Mouse (Mus musculus): ENCODE measurements around the gene Gm28038. TPM values are rescaled to one million over a fixed set of nuclear protein-coding genes. Genes with fewer than 3 reads are reported as not detected.

The Gm28038 gene
- polyA plus RNA-seq, 1 experiment from 2014 or later: not detected

DNA sequence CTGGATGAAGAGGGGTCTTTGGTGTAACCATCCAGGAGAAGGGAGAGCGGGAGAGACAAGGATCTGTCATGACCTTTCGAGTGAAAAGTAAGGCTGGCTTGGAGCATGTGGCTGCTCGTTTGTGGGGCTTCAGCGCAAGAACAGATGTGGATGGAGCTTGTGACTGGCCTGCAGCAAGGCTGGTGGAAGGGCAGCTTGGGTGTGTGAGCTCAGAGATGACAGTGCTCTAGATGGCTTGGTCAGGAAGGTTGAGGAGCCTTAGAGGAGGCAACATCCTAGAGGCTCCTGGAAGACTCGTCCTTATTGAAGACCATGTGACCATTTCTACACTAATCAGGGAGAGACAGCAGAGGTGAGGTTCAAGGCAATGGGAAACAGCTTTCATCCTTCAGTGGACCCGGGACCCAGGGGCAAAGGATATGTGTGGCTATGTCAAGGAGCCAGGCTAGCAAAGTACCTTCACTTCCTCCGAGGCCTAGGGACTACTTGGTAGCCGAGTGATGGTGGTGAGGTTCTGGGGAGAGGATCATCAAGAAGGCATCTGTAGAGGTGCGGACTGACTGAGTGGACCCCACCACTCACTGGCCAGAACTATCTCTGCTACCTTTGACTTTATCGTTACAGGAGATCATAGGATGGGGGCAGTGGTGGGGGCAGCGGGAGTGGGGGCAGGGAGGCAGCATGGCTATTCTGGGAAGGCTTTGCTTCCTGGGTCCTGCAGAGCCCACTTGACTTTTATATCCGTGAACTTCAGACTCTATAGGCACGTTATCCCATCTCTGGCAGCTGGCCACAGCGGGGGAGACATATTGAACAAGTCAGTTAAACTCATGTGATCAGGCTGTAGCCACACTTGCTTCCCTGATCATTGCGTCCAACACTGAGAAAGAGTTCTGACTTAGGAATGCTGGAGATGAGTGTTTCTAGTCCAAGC is 21.4 kb upstream of the Gm28038 start:
- Histone ChIP-seq H3K4me3 (no peak overlapping the region), H3K4me1 (no peaks in the 10 kb centered on the region), H3K9me3 (no peaks in the 10 kb centered on the region), H3K9ac (replicated peaks) (no peak overlapping the region), H3K27ac (replicated peaks) (no peak overlapping the region), H3K4me2 (replicated peaks) (no peak overlapping the region), H3K27me3 (no peaks in the 10 kb centered on the region), H3K36me3 (peaks cover 94% of the 10 kb centered on the region)
- 93% methylated on average over 15 of the region's 15 CpGs for WGBS
- no peak for ATAC-seq (ENCODE audit: low FRiP score, low read depth)

DNA sequence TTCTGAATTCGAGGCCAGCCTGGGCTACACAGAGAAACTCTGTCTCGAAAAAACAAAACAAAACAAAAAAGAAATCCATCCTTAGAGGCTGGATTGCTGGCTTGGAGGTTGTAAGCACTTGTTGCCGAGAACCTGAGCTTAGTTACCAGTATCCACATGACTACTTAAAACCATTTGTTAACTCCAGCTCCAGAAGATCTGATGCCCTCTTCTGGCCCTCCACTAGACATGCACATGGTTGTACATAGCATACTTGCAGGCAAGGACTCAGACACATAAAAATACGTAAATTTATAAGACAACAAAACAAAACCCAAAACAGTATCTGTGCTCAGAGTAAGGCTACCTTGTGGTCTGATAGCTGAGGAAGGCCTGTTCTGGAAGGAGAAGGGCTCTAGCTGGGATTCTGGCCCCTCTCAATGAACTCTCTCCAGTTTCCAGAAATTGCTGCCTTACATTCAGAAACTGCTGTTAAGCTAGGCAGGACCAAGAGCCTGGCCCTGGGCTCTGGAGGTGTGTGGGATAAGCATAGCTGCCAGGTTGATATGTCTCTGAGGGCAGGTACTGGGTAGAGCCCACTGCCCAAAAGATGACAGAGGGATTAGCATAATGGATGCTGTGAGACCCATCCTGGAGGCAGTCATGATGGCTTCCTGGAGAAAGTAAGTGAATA is 19.6 kb upstream of the Gm28038 start:
- no peak for ATAC-seq (ENCODE audit: low FRiP score, low read depth)
- Histone ChIP-seq H3K27ac (replicated peaks) (no peak overlapping the region), H3K9me3 (no peaks in the 10 kb centered on the region), H3K4me3 (no peak overlapping the region), H3K9ac (replicated peaks) (no peak overlapping the region), H3K4me2 (replicated peaks) (no peak overlapping the region), H3K4me1 (peaks cover 15% of the 10 kb centered on the region), H3K27me3 (no peaks in the 10 kb centered on the region), H3K36me3 (peaks cover 85% of the 10 kb centered on the region)
- 93% methylated on average over 4 of the region's 4 CpGs for WGBS

DNA sequence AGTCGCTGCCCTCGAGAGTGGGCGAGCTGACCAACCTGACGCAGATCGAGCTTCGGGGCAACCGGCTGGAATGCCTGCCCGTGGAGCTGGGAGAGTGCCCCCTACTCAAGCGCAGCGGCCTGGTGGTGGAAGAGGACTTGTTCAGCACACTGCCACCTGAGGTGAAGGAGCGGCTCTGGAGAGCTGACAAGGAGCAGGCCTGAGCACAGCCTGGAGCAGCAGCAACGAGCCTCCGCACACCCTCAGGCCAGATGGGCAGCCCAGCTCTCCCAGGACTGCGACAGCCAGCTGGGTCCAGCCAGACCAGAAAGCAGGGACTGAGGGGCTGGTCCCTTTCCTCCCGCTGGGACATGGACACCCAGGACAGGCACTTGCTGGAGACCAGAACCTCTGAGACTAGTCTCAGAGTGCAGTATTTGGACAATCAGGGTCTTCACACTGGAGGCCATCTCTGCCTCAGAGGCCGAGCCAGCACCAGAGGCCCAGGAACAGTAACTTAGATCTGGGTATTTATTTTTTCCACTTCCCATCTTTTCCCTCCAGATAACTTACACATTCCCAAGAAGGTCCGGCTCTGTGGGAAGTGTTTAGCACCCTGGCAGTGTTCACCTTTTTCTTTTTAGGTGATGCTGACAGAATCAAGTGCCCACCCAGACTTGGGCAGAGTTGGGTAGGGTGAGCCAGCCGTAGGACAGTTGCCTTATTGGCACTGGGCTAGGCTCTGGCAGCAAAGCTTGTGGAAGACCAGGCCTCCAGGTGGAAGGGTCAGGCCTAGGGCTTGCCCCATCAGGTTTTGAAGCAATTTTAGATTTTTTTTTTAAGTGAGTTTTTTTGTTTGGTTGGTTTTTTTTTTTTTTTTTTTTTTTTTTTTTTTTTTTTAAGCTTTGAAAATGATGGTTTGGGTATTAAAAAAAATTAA is 18.7 kb upstream of the Gm28038 start:
- Histone ChIP-seq H3K36me3 (peaks cover 75% of the 10 kb centered on the region), H3K4me2 (replicated peaks) (no peak overlapping the region), H3K4me1 (peaks cover 23% of the 10 kb centered on the region), H3K4me3 (no peak overlapping the region), H3K9me3 (no peaks in the 10 kb centered on the region), H3K27ac (replicated peaks) (no peak overlapping the region), H3K9ac (replicated peaks) (no peak overlapping the region), H3K27me3 (no peaks in the 10 kb centered on the region)
- ATAC-seq (ENCODE audit: low FRiP score, low read depth): no peak
- WGBS: 91% methylated on average over 18 of the region's 18 CpGs

DNA sequence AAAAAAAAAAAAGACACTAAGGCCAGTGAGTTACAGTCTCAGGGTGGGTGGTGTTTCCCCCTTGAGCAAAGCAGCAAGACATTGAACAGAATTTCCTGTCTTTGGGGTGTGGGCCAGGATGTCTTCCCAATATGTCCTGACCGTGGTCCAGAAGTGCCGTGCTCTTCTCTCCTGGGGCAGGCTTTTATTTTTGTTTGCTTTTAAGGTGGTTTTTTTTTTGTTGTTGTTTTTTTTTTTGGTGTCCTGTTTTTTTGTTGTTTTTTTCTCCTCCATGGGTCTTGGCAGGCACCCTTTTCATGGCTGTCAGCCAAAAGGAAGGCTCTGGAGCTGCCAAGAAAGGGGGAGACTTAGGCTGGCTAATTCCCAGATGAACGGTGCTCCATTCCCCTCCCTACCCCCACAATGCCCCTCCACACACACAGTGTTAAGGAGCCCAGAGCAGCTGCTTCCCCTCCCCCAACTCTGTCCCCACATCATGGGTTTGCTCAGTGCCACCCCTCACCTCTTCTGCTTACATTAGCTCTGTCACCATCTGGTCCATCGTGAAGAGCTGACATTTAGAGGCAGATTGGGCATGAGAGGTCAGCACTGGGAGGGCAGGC is 17.9 kb upstream of the Gm28038 start:
- no peaks in the 10 kb centered on the region for H3K9me3 ChIP-seq
- H3K4me2 ChIP-seq (replicated peaks): no peak overlapping the region
- H3K4me3 ChIP-seq: no peak overlapping the region
- peaks cover 67% of the 10 kb centered on the region for H3K36me3 ChIP-seq
- 74% methylated on average over 4 of the region's 4 CpGs for WGBS
- no peak overlapping the region for H3K9ac ChIP-seq (replicated peaks)
- no peaks in the 10 kb centered on the region for H3K27me3 ChIP-seq
- H3K27ac ChIP-seq (replicated peaks): no peak overlapping the region
- ATAC-seq (ENCODE audit: low FRiP score, low read depth): no peak
- peaks cover 23% of the 10 kb centered on the region for H3K4me1 ChIP-seq

GRCm38 (mm10) chr2:30263811-30264210 is 17.0 kb upstream of the Gm28038 start:
- Histone ChIP-seq H3K9me3 (no peaks in the 10 kb centered on the region), H3K27ac (replicated peaks) (no peak overlapping the region), H3K27me3 (no peaks in the 10 kb centered on the region), H3K4me1 (peaks cover 23% of the 10 kb centered on the region), H3K9ac (replicated peaks) (no peak overlapping the region), H3K4me3 (no peak overlapping the region), H3K36me3 (peaks cover 59% of the 10 kb centered on the region), H3K4me2 (replicated peaks) (no peak overlapping the region)
- 92% methylated on average over 6 of the region's 6 CpGs for WGBS
- ATAC-seq (ENCODE audit: low FRiP score, low read depth): no peak

DNA sequence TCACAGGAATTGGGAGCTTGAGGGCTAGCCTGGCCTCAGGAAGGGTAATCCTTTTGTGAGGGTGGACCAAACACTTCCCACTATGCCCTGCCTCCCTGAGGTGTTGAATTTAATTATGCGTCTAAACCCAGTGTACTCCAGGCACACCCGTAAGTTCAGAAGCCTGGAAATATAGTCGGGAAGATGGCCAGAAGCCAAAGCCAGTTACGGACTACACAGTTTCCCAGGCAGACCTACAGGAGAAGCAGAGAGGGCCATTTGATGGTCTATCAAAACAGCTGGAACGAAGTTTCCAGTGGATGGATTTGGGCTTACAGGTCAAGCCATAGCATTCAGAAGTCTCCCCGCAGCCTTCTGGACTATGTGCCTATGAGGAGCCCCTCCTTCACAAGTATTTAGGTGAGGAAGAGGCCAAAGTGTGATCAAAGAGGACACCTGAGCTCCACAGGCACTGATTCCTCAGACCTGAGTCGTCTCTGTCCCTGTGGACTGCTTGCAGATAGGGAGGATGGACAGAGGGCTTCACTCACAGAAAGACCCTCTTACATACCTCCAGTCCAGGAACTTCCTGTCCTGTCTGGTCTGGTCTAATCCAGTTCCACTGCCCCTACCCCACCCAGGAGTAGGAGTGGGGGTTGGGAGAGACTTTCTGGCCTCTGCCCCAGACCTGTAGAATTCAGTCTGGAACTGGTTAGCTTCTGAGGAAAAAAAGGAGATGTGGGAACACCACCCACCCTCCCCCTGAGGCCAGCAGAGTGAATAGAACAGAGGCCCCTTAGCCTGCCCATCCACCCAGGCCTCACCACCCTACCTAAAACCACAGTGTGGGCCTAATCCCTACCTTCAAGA is 15.9 kb upstream of the Gm28038 start:
- WGBS: 82% methylated on average over 7 of the region's 7 CpGs
- no peak overlapping the region for H3K4me2 ChIP-seq (replicated peaks)
- no peaks in the 10 kb centered on the region for H3K27me3 ChIP-seq
- peaks cover 23% of the 10 kb centered on the region for H3K4me1 ChIP-seq
- H3K4me3 ChIP-seq: no peak overlapping the region
- ATAC-seq (ENCODE audit: low FRiP score, low read depth): no peak
- H3K27ac ChIP-seq (replicated peaks): peak overlapping the region; percentile 73; the same call in 1 of the 2 replicates
- peaks cover 48% of the 10 kb centered on the region for H3K36me3 ChIP-seq
- no peak overlapping the region for H3K9ac ChIP-seq (replicated peaks)
- H3K9me3 ChIP-seq: no peaks in the 10 kb centered on the region

DNA sequence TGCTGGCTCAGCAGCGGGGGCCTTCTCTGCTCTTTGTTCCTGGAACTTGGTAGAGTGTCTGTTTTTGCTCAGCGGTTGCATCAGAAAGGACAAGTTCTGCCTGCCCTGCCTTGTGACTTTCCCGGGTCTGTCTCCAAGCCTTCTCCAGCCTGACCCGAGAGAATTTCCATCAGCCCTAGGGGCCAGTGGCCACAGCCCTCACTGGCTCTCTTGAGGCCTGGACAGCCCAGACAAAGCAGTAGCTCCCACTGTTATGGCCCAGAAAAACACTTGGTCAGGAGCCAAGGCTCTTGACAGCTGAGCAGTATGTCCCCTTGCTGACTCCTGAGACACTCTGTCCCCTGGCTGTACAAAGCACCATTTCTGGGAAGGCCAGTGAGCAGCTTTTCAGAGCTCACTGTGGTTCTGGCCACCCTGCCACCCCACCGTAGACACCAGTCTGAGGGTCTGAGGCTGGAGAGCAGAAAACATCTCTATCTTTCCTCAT is 15.0 kb upstream of the Gm28038 start, which contains the start of gene Phyhd1:
Phyhd1 (plus strand) TSS at position 437 of the 487 bp plus-strand sequence.
- peaks cover 40% of the 10 kb centered on the region for H3K36me3 ChIP-seq
- H3K27ac ChIP-seq (replicated peaks): peak within 1 kb of the TSS; percentile 73
- H3K4me2 ChIP-seq (replicated peaks): no peak within 1 kb of the TSS
- no peak within 1 kb of the TSS; the same call in 1 of the 2 replicates for H3K9ac ChIP-seq (replicated peaks)
- H3K9me3 ChIP-seq: no peaks in the 10 kb centered on the region
- no peak within 1 kb of the TSS for H3K4me3 ChIP-seq
- no peaks in the 10 kb centered on the region for H3K27me3 ChIP-seq
- peaks cover 23% of the 10 kb centered on the region for H3K4me1 ChIP-seq
- WGBS: 53% methylated on average over 5 of the region's 5 CpGs
- no peak for ATAC-seq (ENCODE audit: low FRiP score, low read depth)

DNA sequence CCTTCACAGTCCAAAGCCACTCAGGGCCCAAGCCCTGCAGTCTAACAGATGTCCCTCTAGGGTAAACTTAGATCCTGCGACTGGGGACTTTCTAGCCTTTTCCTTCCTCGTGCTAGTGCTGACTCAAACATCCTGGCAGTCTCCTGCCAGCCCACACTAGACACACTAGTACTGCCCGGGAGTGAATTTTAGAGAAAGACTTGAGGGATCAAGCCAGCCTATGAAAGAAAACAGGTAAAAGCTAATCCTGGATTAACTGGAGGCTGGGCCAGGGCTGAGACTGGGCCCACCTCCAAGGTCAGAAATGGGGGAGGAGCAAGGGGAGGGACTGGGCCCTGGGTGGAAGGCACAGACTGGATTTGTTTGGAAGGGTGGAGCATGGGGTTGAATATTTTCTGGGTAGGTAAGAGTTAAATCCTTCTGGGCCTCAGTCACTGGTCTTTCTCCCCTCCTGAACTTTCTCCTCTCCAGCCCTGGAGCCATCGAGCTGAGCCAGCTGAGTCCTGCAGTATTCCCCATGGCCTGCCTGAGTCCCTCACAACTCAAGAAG is 14.4 kb upstream of the Gm28038 start:
- H3K4me1 ChIP-seq: peaks cover 23% of the 10 kb centered on the region
- H3K36me3 ChIP-seq: peaks cover 33% of the 10 kb centered on the region
- no peaks in the 10 kb centered on the region for H3K9me3 ChIP-seq
- no peak overlapping the region; the same call in 1 of the 2 replicates for H3K9ac ChIP-seq (replicated peaks)
- H3K27ac ChIP-seq (replicated peaks): peak overlapping the region; percentile 73
- no peak overlapping the region for H3K4me3 ChIP-seq
- ATAC-seq (ENCODE audit: low FRiP score, low read depth): no peak
- 13% methylated on average over 4 of the region's 4 CpGs for WGBS
- H3K27me3 ChIP-seq: no peaks in the 10 kb centered on the region
- no peak overlapping the region for H3K4me2 ChIP-seq (replicated peaks)

- Histone ChIP-seq H3K4me2 (replicated peaks) (no peak overlapping the region), H3K9ac (replicated peaks) (no peak overlapping the region), H3K4me1 (peaks cover 23% of the 10 kb centered on the region), H3K27me3 (no peaks in the 10 kb centered on the region), H3K4me3 (no peak overlapping the region), H3K9me3 (no peaks in the 10 kb centered on the region), H3K36me3 (peaks cover 23% of the 10 kb centered on the region), H3K27ac (replicated peaks) (no peak overlapping the region)
- no peak for ATAC-seq (ENCODE audit: low FRiP score, low read depth)
- 93% methylated on average over 2 of the region's 2 CpGs for WGBS
Observed at GRCm38 (mm10) chr2:30267466-30267865, 13.4 kb upstream of the Gm28038 start.

- no peak overlapping the region for H3K9ac ChIP-seq (replicated peaks)
- no peak overlapping the region for H3K4me2 ChIP-seq (replicated peaks)
- WGBS: 68% methylated on average over 4 of the region's 4 CpGs
- ATAC-seq (ENCODE audit: low FRiP score, low read depth): no peak
- H3K27me3 ChIP-seq: no peaks in the 10 kb centered on the region
- H3K9me3 ChIP-seq: no peaks in the 10 kb centered on the region
- H3K36me3 ChIP-seq: peaks cover 19% of the 10 kb centered on the region
- peaks cover 23% of the 10 kb centered on the region for H3K4me1 ChIP-seq
- no peak overlapping the region for H3K4me3 ChIP-seq
- H3K27ac ChIP-seq (replicated peaks): no peak overlapping the region
Observed at GRCm38 (mm10) chr2:30268371-30268770, 12.5 kb upstream of the Gm28038 start.
